ENCODE assay signal across 14 mouse cellular contexts in genomic region chrX:52221016-52221415, GRCm38 (mm10). TPM values are rescaled to one million over a fixed set of nuclear protein-coding genes. Genes with fewer than 3 reads are reported as not detected.
"Had no signal": no experiment of that assay in that cellular context is flagged by ENCODE, and none has a peak within 500 bp of the region (broad histone marks: within the 10 kb centered on the region; RNA-seq: fewer than 3 reads in every experiment).

No protein-coding gene starts in this region.

- H3K4me3 ChIP-seq: liver, embryonic 15.5 days; megakaryocyte, embryonic 14.5 days; midbrain, embryonic 13.5 days; midbrain, embryonic 15.5 days; neural tube, embryonic 12.5 days; stomach, embryonic 15.5 days had no signal

- H3K4me1 ChIP-seq: liver, embryonic 15.5 days; megakaryocyte, embryonic 14.5 days; midbrain, embryonic 13.5 days; midbrain, embryonic 15.5 days; neural tube, embryonic 12.5 days; stomach, embryonic 15.5 days had no signal

- DNase-seq: liver, postnatal 0 days; lung, embryonic 14.5 days; right cerebral cortex, postnatal 14 days; thymus, adult 2 months; thymus, postnatal 25 days; thymus, postnatal 4 days had no signal

RNA-seq across cellular contexts. Expression of gene Gpc4, which starts 56.0 kb away (rescaled TPM):
- total RNA-seq: neutrophil, adult 5-6 weeks had no signal
- polyA plus RNA-seq: macrophage had no signal
